Mouse (Mus musculus): ENCODE measurements at regions not wholly inside any gene's neighbourhood (a gene's known extent, or its start where the extent isn't known, plus 50 kb on each side); places are given as distances from the start of the nearest gene placed in this dataset.

DNA sequence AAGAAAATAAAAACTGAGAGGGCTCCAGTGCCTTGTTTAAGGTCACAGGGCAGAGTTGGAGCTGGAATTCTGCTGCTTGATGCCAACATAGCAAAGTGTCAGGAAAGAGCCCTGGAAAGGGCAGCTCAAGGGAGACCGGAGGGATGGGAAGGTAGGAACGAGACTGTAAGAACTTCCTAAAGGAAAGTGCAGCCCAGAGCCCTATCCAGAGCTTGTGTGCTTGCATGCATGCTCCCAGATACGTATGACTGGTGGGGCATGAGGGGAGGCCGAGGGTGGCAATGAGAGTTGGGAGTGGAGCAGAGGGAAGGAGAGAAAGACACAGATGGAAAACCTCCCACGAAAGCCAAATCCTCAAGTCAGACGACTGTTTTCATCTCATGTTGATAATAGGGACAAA is 381.8 kb downstream of the Rps24 start:
- Histone ChIP-seq H3K4me1 (ENCODE audit: control insufficient read depth, insufficient read depth, low read length) (no peaks in the 10 kb centered on the region; the same call in 1 of the 2 replicates), H3K9ac (ENCODE audit: low read depth, low read length) (no peak overlapping the region), H3K4me3 (ENCODE audit: low read length) (no peak overlapping the region), H3K4me2 (ENCODE audit: low read depth, low read length) (no peak overlapping the region), H3K27ac (ENCODE audit: low read length) (no peak overlapping the region), H3K36me3 (ENCODE audit: control insufficient read depth, insufficient read depth, low read length) (no peaks in the 10 kb centered on the region), H3K27me3 (replicated peaks; ENCODE audit: control insufficient read depth, insufficient read depth, low read length) (no peaks in the 10 kb centered on the region), H3K9me3 (ENCODE audit: control insufficient read depth, low read length) (no peaks in the 10 kb centered on the region)
- WGBS, result 80% methylated on average over 6 of the region's 6 CpGs
- no peak for ATAC-seq

DNA sequence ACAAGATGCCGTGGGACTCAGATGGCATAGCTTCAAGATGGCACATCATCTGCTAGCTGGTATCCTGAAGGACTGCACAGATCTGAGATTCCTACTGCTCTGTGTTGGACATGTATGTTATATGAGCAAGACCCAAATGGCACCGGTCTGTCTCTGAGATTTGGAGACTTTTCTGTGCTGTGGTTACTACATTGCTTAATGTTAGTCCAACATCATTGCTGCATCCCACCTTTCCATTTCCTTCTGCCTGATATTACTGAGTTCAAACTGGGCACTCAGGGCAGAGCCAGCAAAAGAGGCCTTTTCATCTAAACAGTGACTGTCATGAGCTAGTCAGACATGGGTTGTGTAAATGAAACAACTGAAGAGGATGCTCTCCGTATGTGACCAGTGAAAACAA is 383.3 kb downstream of the Rps24 start:
- Histone ChIP-seq H3K9me3 (ENCODE audit: control insufficient read depth, low read length) (no peaks in the 10 kb centered on the region), H3K27me3 (replicated peaks; ENCODE audit: control insufficient read depth, insufficient read depth, low read length) (no peaks in the 10 kb centered on the region)
- 86% methylated on average over 3 of the region's 3 CpGs for WGBS

GRCm38 (mm10) chr14:24871392-24871998 is 384.6 kb downstream of the Rps24 start:
- 66% methylated on average over 10 of the region's 10 CpGs for WGBS
- no peak overlapping the region for H3K4me3 ChIP-seq (ENCODE audit: low read length)
- no peak for ATAC-seq
- no peak overlapping the region; the same call in 1 of the 2 replicates for H3K27ac ChIP-seq (ENCODE audit: low read length)
- H3K9ac ChIP-seq (ENCODE audit: low read depth, low read length), result no peak overlapping the region
- H3K9me3 ChIP-seq (ENCODE audit: control insufficient read depth, low read length), result no peaks in the 10 kb centered on the region
- H3K36me3 ChIP-seq (ENCODE audit: control insufficient read depth, insufficient read depth, low read length), result no peaks in the 10 kb centered on the region
- no peak overlapping the region for H3K4me2 ChIP-seq (ENCODE audit: low read depth, low read length)
- H3K4me1 ChIP-seq (ENCODE audit: control insufficient read depth, insufficient read depth, low read length), result no peaks in the 10 kb centered on the region; the same call in 1 of the 2 replicates
- H3K27me3 ChIP-seq (replicated peaks; ENCODE audit: control insufficient read depth, insufficient read depth, low read length), result no peaks in the 10 kb centered on the region

More for the DNA sequence above, 383.3 kb downstream of the Rps24 start:
- Histone ChIP-seq H3K4me1 (ENCODE audit: control insufficient read depth, insufficient read depth, low read length) (no peaks in the 10 kb centered on the region; the same call in 1 of the 2 replicates), H3K9ac (ENCODE audit: low read depth, low read length) (no peak overlapping the region), H3K4me3 (ENCODE audit: low read length) (no peak overlapping the region), H3K36me3 (ENCODE audit: control insufficient read depth, insufficient read depth, low read length) (no peaks in the 10 kb centered on the region), H3K27ac (ENCODE audit: low read length) (no peak overlapping the region), H3K4me2 (ENCODE audit: low read depth, low read length) (no peak overlapping the region)
- ATAC-seq, result no peak

- no peaks in the 10 kb centered on the region for H3K27me3 ChIP-seq (replicated peaks; ENCODE audit: control insufficient read depth, insufficient read depth, low read length)
- H3K9me3 ChIP-seq (ENCODE audit: control insufficient read depth, low read length), result no peaks in the 10 kb centered on the region
- no peak overlapping the region for H3K4me2 ChIP-seq (ENCODE audit: low read depth, low read length)
- H3K9ac ChIP-seq (ENCODE audit: low read depth, low read length), result no peak overlapping the region
- H3K4me1 ChIP-seq (ENCODE audit: control insufficient read depth, insufficient read depth, low read length), result no peaks in the 10 kb centered on the region; the same call in 1 of the 2 replicates
- no peak overlapping the region for H3K4me3 ChIP-seq (ENCODE audit: low read length)
- no peak overlapping the region for H3K27ac ChIP-seq (ENCODE audit: low read length)
- H3K36me3 ChIP-seq (ENCODE audit: control insufficient read depth, insufficient read depth, low read length), result no peaks in the 10 kb centered on the region
- WGBS, result 47% methylated on average over 3 of the region's 3 CpGs
- ATAC-seq, result no peak
These were observed 386.0 kb downstream of the Rps24 start for GRCm38 (mm10) chr14:24872931-24873330.

DNA sequence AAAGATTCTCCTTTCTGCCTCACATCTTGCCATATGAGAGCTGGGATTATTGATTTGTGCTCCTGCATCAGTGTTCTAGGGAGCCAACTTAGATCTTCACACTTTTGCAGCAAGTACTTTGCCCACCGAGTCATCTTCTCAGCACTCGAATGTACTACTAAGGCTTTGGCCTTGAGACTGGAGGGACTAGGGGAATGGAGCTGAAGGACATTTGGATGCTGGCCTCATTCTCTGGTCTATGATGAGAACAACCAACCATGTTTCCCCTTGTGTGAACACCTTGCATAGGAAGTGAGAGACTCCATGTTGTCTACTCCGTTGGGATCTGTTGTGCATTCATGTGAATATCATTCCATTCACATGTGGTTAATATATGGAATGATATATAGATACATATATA is 386.5 kb downstream of the Rps24 start:
- Histone ChIP-seq H3K9me3 (ENCODE audit: control insufficient read depth, low read length) (no peaks in the 10 kb centered on the region), H3K9ac (ENCODE audit: low read depth, low read length) (no peak overlapping the region), H3K4me3 (ENCODE audit: low read length) (no peak overlapping the region), H3K27ac (ENCODE audit: low read length) (no peak overlapping the region), H3K36me3 (ENCODE audit: control insufficient read depth, insufficient read depth, low read length) (no peaks in the 10 kb centered on the region), H3K4me2 (ENCODE audit: low read depth, low read length) (no peak overlapping the region), H3K4me1 (ENCODE audit: control insufficient read depth, insufficient read depth, low read length) (no peaks in the 10 kb centered on the region; the same call in 1 of the 2 replicates), H3K27me3 (replicated peaks; ENCODE audit: control insufficient read depth, insufficient read depth, low read length) (no peaks in the 10 kb centered on the region)
- no peak for ATAC-seq
- 98% methylated on average over 3 of the region's 3 CpGs for WGBS

DNA sequence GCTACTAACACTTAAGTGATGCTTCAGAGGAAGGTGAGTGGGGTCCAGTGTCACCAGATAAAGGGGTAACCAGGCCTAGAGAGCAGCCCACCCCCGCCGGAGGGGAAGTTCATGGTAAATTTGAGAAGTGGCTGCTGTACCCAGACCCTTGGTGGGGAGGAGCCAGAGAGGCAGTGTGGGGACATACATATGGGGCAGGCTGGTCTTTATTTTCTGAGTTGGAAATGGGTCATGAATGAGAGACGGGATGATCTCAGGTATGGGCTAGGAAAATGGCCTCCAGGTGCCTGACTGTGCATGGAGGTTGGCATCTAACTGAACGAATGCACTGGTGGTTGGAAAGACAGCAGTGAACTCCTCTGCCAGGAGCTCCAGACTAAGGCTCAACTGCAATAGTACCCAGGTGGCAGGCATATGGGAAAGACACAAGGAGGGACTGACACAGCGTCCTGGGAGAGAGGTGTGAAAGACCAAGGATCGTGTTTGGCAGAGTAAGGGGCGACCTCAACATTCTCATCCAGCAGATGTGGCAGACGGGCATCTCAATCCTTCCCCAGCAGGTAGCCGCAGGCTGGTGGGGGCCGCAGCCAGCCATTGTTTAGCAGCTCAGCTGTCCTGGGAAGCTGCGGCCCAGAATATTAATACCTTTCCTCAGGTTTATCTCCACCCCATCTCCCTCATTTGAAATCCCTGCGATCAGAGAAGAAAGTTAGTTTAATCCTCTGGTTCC is 387.7 kb downstream of the Rps24 start:
- Histone ChIP-seq H3K9ac (ENCODE audit: low read depth, low read length) (no peak overlapping the region), H3K4me3 (ENCODE audit: low read length) (no peak overlapping the region), H3K9me3 (ENCODE audit: control insufficient read depth, low read length) (no peaks in the 10 kb centered on the region), H3K36me3 (ENCODE audit: control insufficient read depth, insufficient read depth, low read length) (no peaks in the 10 kb centered on the region), H3K27ac (ENCODE audit: low read length) (no peak overlapping the region), H3K27me3 (replicated peaks; ENCODE audit: control insufficient read depth, insufficient read depth, low read length) (no peaks in the 10 kb centered on the region), H3K4me1 (ENCODE audit: control insufficient read depth, insufficient read depth, low read length) (no peaks in the 10 kb centered on the region; the same call in 1 of the 2 replicates), H3K4me2 (ENCODE audit: low read depth, low read length) (no peak overlapping the region)
- 72% methylated on average over 12 of the region's 12 CpGs for WGBS
- no peak for ATAC-seq

DNA sequence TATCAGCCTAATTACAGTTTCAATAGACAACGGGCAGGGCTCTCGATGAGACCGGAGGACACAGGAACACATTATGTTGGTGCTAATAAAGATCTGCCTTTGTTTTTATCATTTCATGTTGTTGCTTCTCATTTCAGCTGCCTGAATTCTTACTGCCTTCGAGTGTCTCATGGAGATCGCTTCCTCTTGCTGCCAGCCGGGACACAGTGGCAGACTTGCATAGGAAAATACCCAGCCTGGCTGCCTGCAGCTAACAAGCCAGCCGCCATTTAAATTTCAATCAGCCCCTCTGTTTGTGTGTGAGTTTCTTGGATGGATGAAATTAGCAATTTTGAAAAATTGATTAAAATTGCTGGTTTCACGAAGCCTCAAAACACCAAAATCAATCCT is 388.2 kb downstream of the Rps24 start:
- no peaks in the 10 kb centered on the region for H3K27me3 ChIP-seq (replicated peaks; ENCODE audit: control insufficient read depth, insufficient read depth, low read length)
- H3K27ac ChIP-seq (ENCODE audit: low read length), result no peak overlapping the region
- no peaks in the 10 kb centered on the region for H3K9me3 ChIP-seq (ENCODE audit: control insufficient read depth, low read length)
- ATAC-seq, result no peak
- H3K4me3 ChIP-seq (ENCODE audit: low read length), result no peak overlapping the region
- WGBS, result 68% methylated on average over 8 of the region's 8 CpGs
- H3K4me2 ChIP-seq (ENCODE audit: low read depth, low read length), result no peak overlapping the region
- no peak overlapping the region for H3K9ac ChIP-seq (ENCODE audit: low read depth, low read length)
- no peaks in the 10 kb centered on the region; the same call in 1 of the 2 replicates for H3K4me1 ChIP-seq (ENCODE audit: control insufficient read depth, insufficient read depth, low read length)
- no peaks in the 10 kb centered on the region for H3K36me3 ChIP-seq (ENCODE audit: control insufficient read depth, insufficient read depth, low read length)

DNA sequence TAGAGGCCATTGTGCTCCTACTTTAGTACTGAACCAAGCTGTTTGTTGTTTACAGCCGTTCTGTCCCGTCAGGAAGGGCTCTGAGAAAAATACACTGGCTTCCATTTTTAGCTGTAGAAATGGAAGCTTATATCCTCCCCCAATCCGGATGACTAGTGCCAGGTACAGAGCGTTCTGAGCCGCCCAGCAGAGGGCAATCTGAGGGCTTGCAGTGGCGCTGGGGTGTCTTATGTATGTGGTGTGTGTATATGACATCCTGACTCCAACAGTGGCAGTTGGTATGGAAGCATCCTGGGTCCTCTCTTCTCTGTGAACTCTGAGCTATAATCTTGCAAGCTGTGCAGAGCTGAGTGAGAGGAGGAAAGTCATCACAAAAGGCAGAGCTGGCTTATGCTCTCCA is 389.0 kb downstream of the Rps24 start:
- Histone ChIP-seq H3K4me1 (ENCODE audit: control insufficient read depth, insufficient read depth, low read length) (no peaks in the 10 kb centered on the region; the same call in 1 of the 2 replicates), H3K36me3 (ENCODE audit: control insufficient read depth, insufficient read depth, low read length) (no peaks in the 10 kb centered on the region), H3K4me2 (ENCODE audit: low read depth, low read length) (no peak overlapping the region), H3K9ac (ENCODE audit: low read depth, low read length) (no peak overlapping the region), H3K27ac (ENCODE audit: low read length) (no peak overlapping the region), H3K4me3 (ENCODE audit: low read length) (no peak overlapping the region), H3K27me3 (replicated peaks; ENCODE audit: control insufficient read depth, insufficient read depth, low read length) (no peaks in the 10 kb centered on the region), H3K9me3 (ENCODE audit: control insufficient read depth, low read length) (no peaks in the 10 kb centered on the region)
- no peak for ATAC-seq
- WGBS, result 59% methylated on average over 6 of the region's 6 CpGs

DNA sequence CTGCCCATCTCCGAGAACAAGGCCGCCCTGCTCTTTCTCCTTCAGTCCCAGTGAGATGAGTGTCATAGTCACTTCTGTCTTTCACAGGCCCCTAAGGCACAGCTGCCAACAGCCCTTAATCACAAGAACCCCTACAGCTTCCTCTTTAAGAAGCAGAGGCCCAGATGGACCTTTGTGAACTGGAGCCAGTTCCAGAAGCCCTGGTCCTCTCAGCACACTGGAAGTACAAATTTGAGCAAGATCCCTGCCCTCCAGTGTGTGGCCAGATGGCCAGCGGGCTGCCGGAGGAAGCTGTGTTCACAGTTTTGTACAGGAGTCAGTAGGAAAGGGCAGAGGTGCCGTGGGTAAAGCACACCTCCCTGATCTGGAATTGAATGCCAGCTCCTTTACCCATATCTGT is 389.6 kb downstream of the Rps24 start:
- H3K4me3 ChIP-seq (ENCODE audit: low read length), result no peak overlapping the region
- H3K27ac ChIP-seq (ENCODE audit: low read length), result no peak overlapping the region
- ATAC-seq, result no peak
- H3K4me1 ChIP-seq (ENCODE audit: control insufficient read depth, insufficient read depth, low read length), result no peaks in the 10 kb centered on the region
- H3K27me3 ChIP-seq (replicated peaks; ENCODE audit: control insufficient read depth, insufficient read depth, low read length), result no peaks in the 10 kb centered on the region
- H3K9me3 ChIP-seq (ENCODE audit: control insufficient read depth, low read length), result no peaks in the 10 kb centered on the region
- H3K9ac ChIP-seq (ENCODE audit: low read depth, low read length), result no peak overlapping the region
- H3K4me2 ChIP-seq (ENCODE audit: low read depth, low read length), result no peak overlapping the region
- no peaks in the 10 kb centered on the region for H3K36me3 ChIP-seq (ENCODE audit: control insufficient read depth, insufficient read depth, low read length)
- WGBS, result 89% methylated on average over 5 of the region's 5 CpGs

All from intestine, embryonic 16.5 days (tissue).